Mouse (Mus musculus): Measurements from ENCODE around the gene Rapgef3.

DNA sequence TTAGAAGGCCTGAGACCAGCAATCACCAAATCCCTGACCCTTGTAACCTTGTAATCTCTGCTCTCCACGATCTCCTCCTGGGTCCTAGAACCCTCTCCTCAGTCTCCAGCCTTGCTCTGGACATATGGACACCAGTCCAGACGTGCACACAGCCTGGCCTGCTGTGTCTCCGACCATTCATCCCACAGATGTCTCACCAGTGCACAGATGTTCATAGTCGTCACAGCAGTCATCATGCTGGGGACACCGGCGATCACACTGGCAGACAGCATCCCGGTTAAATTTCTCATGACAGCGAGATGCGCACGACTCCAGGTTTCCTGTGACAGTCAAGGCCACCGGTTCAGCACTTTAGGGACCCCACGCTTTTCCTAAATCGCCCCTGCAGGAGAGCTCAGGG, 41.5 kb downstream of the Rapgef3 start:
- TF ChIP-seq TAL1 (IDR thresholded peaks at IDR 0.05; ENCODE audit: low read length), result no peak
- no peak for TF ChIP-seq GATA1 (IDR thresholded peaks at IDR 0.05; ENCODE audit: low read length)
